Mouse (Mus musculus) heart, embryonic 11.5 days (tissue): ENCODE measurements at regions not wholly inside any gene's neighbourhood (a gene's known extent, or its start where the extent isn't known, plus 50 kb on each side); places are given as distances from the start of the nearest gene placed in this dataset.

ENCODE experiments used
- ATAC-seq: fragments of 200-750 bp; cut with Nextera tagmentation; replicated peaks from 2 replicates; pipeline ENCODE4 v1.8.0; 2017; ENCODE audit warnings: moderate library complexity; ENCODE audit not compliant: insufficient number of reproducible peaks, low FRiP score, low TSS enrichment
- H3K27ac ChIP-seq: fragments of 300-500 bp; sonication (generic); 2 replicates; pipeline ENCODE4 v1.5.1; 2014; ENCODE audit warnings: mild to moderate bottlenecking, low read depth, low read length
- H3K27me3 ChIP-seq: fragments of 300-500 bp; sonication (generic); 2 replicates; pipeline ENCODE4 v1.6.1; 2014; ENCODE audit warnings: mild to moderate bottlenecking, low read length, mixed read lengths; ENCODE audit not compliant: control insufficient read depth, insufficient read depth
- H3K36me3 ChIP-seq: fragments of 300-500 bp; sonication (generic); 2 replicates; pipeline ENCODE4 v1.6.1; 2014; ENCODE audit warnings: mild to moderate bottlenecking, low read length, moderate library complexity, mixed read lengths; ENCODE audit not compliant: control insufficient read depth, insufficient read depth
- H3K4me1 ChIP-seq: fragments of 300-500 bp; sonication (generic); 2 replicates; pipeline ENCODE4 v1.6.1; 2014; ENCODE audit warnings: low read length; ENCODE audit not compliant: control insufficient read depth, insufficient read depth
- H3K4me2 ChIP-seq: fragments of 300-500 bp; sonication (generic); 2 replicates; pipeline ENCODE4 v1.6.1; 2014; ENCODE audit warnings: mild to moderate bottlenecking, moderate library complexity
- H3K4me3 ChIP-seq: fragments of 300-500 bp; sonication (generic); 2 replicates; pipeline ENCODE4 v1.5.1; 2014; ENCODE audit warnings: low read depth, low read length
- H3K9ac ChIP-seq: fragments of 300-500 bp; sonication (generic); 2 replicates; pipeline ENCODE4 v1.6.1; 2014; ENCODE audit warnings: mild to moderate bottlenecking, low read depth, low read length, moderate library complexity
- H3K9me3 ChIP-seq: fragments of 300-500 bp; sonication (generic); replicated peaks from 2 replicates; pipeline ENCODE4 v1.6.1; 2016; ENCODE audit warnings: low read length; ENCODE audit not compliant: control insufficient read depth
- WGBS: fragments of 180-500 bp; shearing (Covaris S2); extraction: QIAGEN DNeasy Blood & Tissue Kit; methylation state at CpG from one replicate; pipeline ENCODE4 v1.1.7; 2014; ENCODE audit not compliant: insufficient replicate concordance; 5-methylcytosine and 5-hydroxymethylcytosine counted together

DNA sequence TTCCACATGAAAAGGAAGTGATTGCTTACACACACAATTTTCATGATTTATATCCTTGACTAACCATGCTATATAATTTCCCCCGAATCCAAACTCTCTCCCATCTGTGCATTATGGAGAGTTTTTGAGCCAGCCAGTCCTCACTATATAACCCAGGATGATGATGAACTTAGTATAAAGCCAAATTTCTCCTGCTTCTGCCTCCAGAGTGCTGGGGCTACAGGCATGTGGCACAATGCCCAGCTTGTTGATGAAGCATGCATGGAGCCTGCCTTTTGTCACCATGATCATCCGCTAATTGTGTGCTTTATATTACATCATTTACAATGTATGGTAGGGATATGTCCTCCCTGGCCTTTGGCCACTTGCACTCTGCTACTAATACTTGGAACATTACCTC lies 187.4 kb upstream of the Wdfy3 start:
- Histone ChIP-seq H3K27ac (no peak overlapping the region), H3K9ac (no peak overlapping the region), H3K4me2 (no peak overlapping the region), H3K4me1 (no peaks in the 10 kb centered on the region), H3K27me3 (no peaks in the 10 kb centered on the region), H3K4me3 (no peak overlapping the region), H3K9me3 (no peaks in the 10 kb centered on the region), H3K36me3 (no peaks in the 10 kb centered on the region)
- WGBS, result 79% methylated on average over 2 of the region's 2 CpGs
- ATAC-seq, result no peak

GRCm38 (mm10) chr5:102261621-102262020 lies 191.9 kb upstream of the Wdfy3 start:
- no peak overlapping the region for H3K4me2 ChIP-seq
- WGBS, result 69% methylated on average over 5 of the region's 5 CpGs
- H3K36me3 ChIP-seq, result no peaks in the 10 kb centered on the region
- H3K27ac ChIP-seq, result no peak overlapping the region
- no peak for ATAC-seq
- H3K9me3 ChIP-seq, result no peaks in the 10 kb centered on the region
- no peak overlapping the region for H3K9ac ChIP-seq
- no peak overlapping the region for H3K4me3 ChIP-seq
- H3K27me3 ChIP-seq, result no peaks in the 10 kb centered on the region
- no peaks in the 10 kb centered on the region for H3K4me1 ChIP-seq

- Histone ChIP-seq H3K27ac (no peak overlapping the region), H3K27me3 (no peaks in the 10 kb centered on the region), H3K4me1 (no peaks in the 10 kb centered on the region), H3K4me3 (no peak overlapping the region), H3K9ac (no peak overlapping the region), H3K36me3 (no peaks in the 10 kb centered on the region), H3K4me2 (no peak overlapping the region), H3K9me3 (no peaks in the 10 kb centered on the region)
- no peak for ATAC-seq
- 50% methylated on average over 11 of the region's 11 CpGs for WGBS
These were observed 196.7 kb upstream of the Wdfy3 start for GRCm38 (mm10) chr5:102266451-102266850.

DNA sequence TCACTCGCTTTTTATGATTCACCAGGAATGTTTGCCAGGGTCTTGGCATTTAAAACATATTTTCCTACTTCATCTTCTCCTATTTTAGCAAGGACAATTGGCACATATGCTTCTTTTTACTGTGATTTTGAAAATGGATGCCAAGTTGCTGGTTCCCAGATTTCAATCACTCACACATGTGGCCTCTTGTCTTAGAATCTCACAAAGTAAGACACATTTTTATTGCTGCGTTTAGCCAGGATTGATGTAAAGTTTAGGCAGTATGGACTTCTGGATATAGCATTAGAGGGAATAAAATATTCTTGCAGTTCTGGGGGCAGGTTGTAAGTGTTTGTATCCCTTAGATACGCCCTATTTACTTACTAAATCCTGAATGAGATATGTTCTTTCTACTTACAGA lies 197.4 kb upstream of the Wdfy3 start:
- Histone ChIP-seq H3K36me3 (no peaks in the 10 kb centered on the region), H3K4me3 (no peak overlapping the region), H3K4me1 (no peaks in the 10 kb centered on the region), H3K27me3 (no peaks in the 10 kb centered on the region), H3K9ac (no peak overlapping the region), H3K9me3 (no peaks in the 10 kb centered on the region), H3K4me2 (no peak overlapping the region), H3K27ac (no peak overlapping the region)
- no peak for ATAC-seq
- 73% methylated on average over 3 of the region's 3 CpGs for WGBS

GRCm38 (mm10) chr5:102269204-102269603 lies 199.5 kb upstream of the Wdfy3 start:
- no peaks in the 10 kb centered on the region for H3K27me3 ChIP-seq
- no peak overlapping the region for H3K27ac ChIP-seq
- H3K4me1 ChIP-seq, result no peaks in the 10 kb centered on the region
- H3K9ac ChIP-seq, result no peak overlapping the region
- WGBS, result 81% methylated on average over 9 of the region's 9 CpGs
- H3K36me3 ChIP-seq, result no peaks in the 10 kb centered on the region
- no peak overlapping the region for H3K4me2 ChIP-seq
- no peak for ATAC-seq
- no peak overlapping the region for H3K4me3 ChIP-seq
- no peaks in the 10 kb centered on the region for H3K9me3 ChIP-seq

DNA sequence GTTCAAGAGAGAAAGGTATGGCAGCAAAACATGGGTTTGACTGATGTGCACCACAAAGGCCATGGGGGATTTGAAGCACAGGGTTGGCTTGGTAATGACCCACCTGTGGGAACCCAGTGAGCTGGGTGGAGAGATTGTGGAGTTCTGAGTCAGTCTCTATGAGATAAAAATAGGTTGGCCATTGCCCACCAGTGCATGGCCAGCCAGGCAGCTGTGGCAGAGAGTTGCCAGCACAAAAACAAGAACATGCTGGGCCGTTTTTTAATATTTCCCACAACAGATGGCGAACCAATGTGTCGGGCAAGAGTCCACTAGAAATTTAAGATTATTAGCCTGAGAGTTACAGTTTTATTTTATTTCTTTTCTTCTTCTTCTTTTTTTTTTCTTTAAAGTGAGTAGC lies 205.6 kb upstream of the Arhgap24 start:
- ATAC-seq, result no peak
- H3K4me1 ChIP-seq, result no peaks in the 10 kb centered on the region
- no peaks in the 10 kb centered on the region for H3K36me3 ChIP-seq
- no peaks in the 10 kb centered on the region for H3K27me3 ChIP-seq
- no peak overlapping the region for H3K4me3 ChIP-seq
- 85% methylated on average over 3 of the region's 3 CpGs for WGBS
- no peaks in the 10 kb centered on the region for H3K9me3 ChIP-seq
- no peak overlapping the region for H3K4me2 ChIP-seq
- no peak overlapping the region for H3K27ac ChIP-seq
- H3K9ac ChIP-seq, result no peak overlapping the region

- Histone ChIP-seq H3K4me1 (no peaks in the 10 kb centered on the region), H3K27ac (no peak overlapping the region), H3K9ac (no peak overlapping the region), H3K4me2 (no peak overlapping the region), H3K9me3 (no peaks in the 10 kb centered on the region), H3K27me3 (no peaks in the 10 kb centered on the region), H3K4me3 (no peak overlapping the region), H3K36me3 (no peaks in the 10 kb centered on the region)
- WGBS, result 74% methylated on average over 4 of the region's 4 CpGs
- ATAC-seq, result no peak
These were observed 194.1 kb upstream of the Arhgap24 start for GRCm38 (mm10) chr5:102287131-102287530.

- Histone ChIP-seq H3K9me3 (no peaks in the 10 kb centered on the region), H3K27ac (no peak overlapping the region), H3K4me3 (no peak overlapping the region), H3K4me2 (no peak overlapping the region), H3K27me3 (no peaks in the 10 kb centered on the region), H3K36me3 (no peaks in the 10 kb centered on the region), H3K4me1 (no peaks in the 10 kb centered on the region), H3K9ac (no peak overlapping the region)
- no peak for ATAC-seq
- WGBS, result 83% methylated on average over 7 of the region's 7 CpGs
These were observed 190.3 kb upstream of the Arhgap24 start for GRCm38 (mm10) chr5:102290866-102291265.

GRCm38 (mm10) chr5:102295564-102295963 lies 185.6 kb upstream of the Arhgap24 start:
- ATAC-seq, result no peak
- H3K4me3 ChIP-seq, result no peak overlapping the region
- no peaks in the 10 kb centered on the region for H3K9me3 ChIP-seq
- H3K4me1 ChIP-seq, result no peaks in the 10 kb centered on the region
- no peaks in the 10 kb centered on the region for H3K27me3 ChIP-seq
- no peaks in the 10 kb centered on the region for H3K36me3 ChIP-seq
- no peak overlapping the region for H3K9ac ChIP-seq
- 79% methylated on average over 5 of the region's 5 CpGs for WGBS
- H3K4me2 ChIP-seq, result no peak overlapping the region
- no peak overlapping the region for H3K27ac ChIP-seq
